Mouse (Mus musculus) limb, embryonic 15.5 days (tissue): ENCODE measurements around the gene Cdk10. TPM values are rescaled to one million over a fixed set of nuclear protein-coding genes. Genes with fewer than 3 reads are reported as not detected.
A peak's percentile ranks its signal among the peaks of the same experiment; 100 is the strongest.
"Not testable (repeated sequence)": the region's sequence is repeated elsewhere in the genome, so short reads cannot be mapped to it uniquely, and the experiment has no call there.

Source experiments
- ATAC-seq: fragments of 200-750 bp; cut with Nextera tagmentation; 2 replicates; pipeline ENCODE4 v1.8.0; 2017; ENCODE audit warnings: low read depth, moderate TSS enrichment; ENCODE audit not compliant: insufficient number of reproducible peaks, low FRiP score, low TSS enrichment
- H3K27ac ChIP-seq: fragments of 300-500 bp; sonication (generic); 2 replicates; pipeline ENCODE4 v1.5.1; 2015; ENCODE audit warnings: moderate library complexity, mild to moderate bottlenecking, inconsistent platforms
- H3K27me3 ChIP-seq: fragments of 300-500 bp; sonication (generic); 2 replicates; pipeline ENCODE4 v1.6.1; 2015; ENCODE audit warnings: inconsistent platforms
- H3K36me3 ChIP-seq: fragments of 300-500 bp; sonication (generic); 2 replicates; pipeline ENCODE4 v1.6.1; 2015; ENCODE audit warnings: inconsistent platforms
- H3K4me1 ChIP-seq: fragments of 300-500 bp; sonication (generic); 2 replicates; pipeline ENCODE4 v1.6.1; 2015; ENCODE audit warnings: inconsistent platforms
- H3K4me2 ChIP-seq: fragments of 300-500 bp; sonication (generic); 2 replicates; pipeline ENCODE4 v1.6.1; 2015; ENCODE audit warnings: mild to moderate bottlenecking, inconsistent platforms
- H3K4me3 ChIP-seq: fragments of 300-500 bp; sonication (generic); 2 replicates; pipeline ENCODE4 v1.5.1; 2015; ENCODE audit warnings: mild to moderate bottlenecking, inconsistent platforms
- H3K9ac ChIP-seq: fragments of 300-500 bp; sonication (generic); 2 replicates; pipeline ENCODE4 v1.6.1; 2015; ENCODE audit warnings: inconsistent platforms
- H3K9me3 ChIP-seq: fragments of 300-500 bp; sonication (generic); 2 replicates; pipeline ENCODE4 v1.6.1; 2016; ENCODE audit warnings: inconsistent platforms
- WGBS: fragments of 180-500 bp; shearing (Covaris S2); methylation state at CpG from one replicate; pipeline ENCODE4 v1.1.7; 2015; 5-methylcytosine and 5-hydroxymethylcytosine counted together
- polyA plus RNA-seq: library from polyadenylated mRNA; unstranded; fragments of >200 nt; fragmentation: Nextera tagmentation; extraction: Ambion mirVana; gene quantifications from 2 replicates; pipeline ENCODE4 v1.2.1, GENCODE M21; 2015

Cdk10 gene
- polyA plus RNA-seq, 1 experiment from 2014 or later, result 30.0 TPM

- no peaks in the 10 kb centered on the region for H3K27me3 ChIP-seq
- ATAC-seq, result no peak
- H3K9me3 ChIP-seq, result no peaks in the 10 kb centered on the region
- peak overlapping the region; percentile 97 for H3K9ac ChIP-seq
- peak overlapping the region; percentile 98 for H3K4me3 ChIP-seq
- peak overlapping the region; percentile 86 for H3K4me2 ChIP-seq
- peaks cover 37% of the 10 kb centered on the region for H3K36me3 ChIP-seq
- H3K4me1 ChIP-seq, result peaks cover 24% of the 10 kb centered on the region
- 0 out of 2 replicates have a peak overlapping the region, but pooled peaks have one; percentile 51 for H3K27ac ChIP-seq
- 39% methylated on average over 10 of the region's 10 CpGs for WGBS
Measured at GRCm38 (mm10) chr8:123211876-123212275, 12.8 kb upstream of the Cdk10 start.

GRCm38 (mm10) chr8:123212321-123213117 lies 12.1 kb upstream of the Cdk10 start, which contains the start of the genes Chmp1a and Spata33:
Chmp1a (minus strand) TSS chr8:123212763.
Spata33 (plus strand) TSS chr8:123212832.
- peak; percentile 89 for ATAC-seq
- 2% methylated on average over 63 of the region's 76 CpGs for WGBS
- Histone ChIP-seq H3K4me2 (peak within 1 kb of the TSS; percentile 86), H3K27ac (peak within 1 kb of the TSS; percentile 51), H3K4me1 (peaks cover 24% of the 10 kb centered on the region), H3K4me3 (peak within 1 kb of the TSS; percentile 98), H3K9me3 (no peaks in the 10 kb centered on the region), H3K36me3 (peaks cover 31% of the 10 kb centered on the region), H3K9ac (peak within 1 kb of the TSS; percentile 97), H3K27me3 (no peaks in the 10 kb centered on the region)

- H3K4me2 ChIP-seq, result peak overlapping the region; percentile 86
- WGBS, result 13% methylated on average over 22 of the region's 22 CpGs
- peaks cover 24% of the 10 kb centered on the region for H3K4me1 ChIP-seq
- H3K36me3 ChIP-seq, result peaks cover 23% of the 10 kb centered on the region
- no peaks in the 10 kb centered on the region for H3K9me3 ChIP-seq
- H3K27me3 ChIP-seq, result no peaks in the 10 kb centered on the region
- ATAC-seq, result no peak
- H3K27ac ChIP-seq, result peak overlapping the region; percentile 43; the same call in 1 of the 2 replicates
- peak overlapping the region; percentile 98 for H3K4me3 ChIP-seq
- H3K9ac ChIP-seq, result peak overlapping the region; percentile 97
Measured at GRCm38 (mm10) chr8:123213118-123213772, 11.4 kb upstream of the Cdk10 start.

- H3K9ac ChIP-seq, result no peak overlapping the region
- peaks cover 24% of the 10 kb centered on the region for H3K4me1 ChIP-seq
- H3K9me3 ChIP-seq, result no peaks in the 10 kb centered on the region
- H3K27ac ChIP-seq, result no peak overlapping the region
- 80% methylated on average over 3 of the region's 3 CpGs for WGBS
- H3K4me3 ChIP-seq, result no peak overlapping the region
- H3K4me2 ChIP-seq, result no peak overlapping the region
- ATAC-seq, result no peak
- 0 out of 2 replicates have a peak, but pooled peaks cover 1% of the 10 kb centered on the region for H3K36me3 ChIP-seq
- no peaks in the 10 kb centered on the region for H3K27me3 ChIP-seq
Measured at GRCm38 (mm10) chr8:123215430-123215829, 9.2 kb upstream of the Cdk10 start.

- Histone ChIP-seq H3K9ac (no peak overlapping the region), H3K4me1 (peaks cover 14% of the 10 kb centered on the region), H3K27ac (no peak overlapping the region), H3K36me3 (no peaks in the 10 kb centered on the region), H3K9me3 (no peaks in the 10 kb centered on the region), H3K4me3 (no peak overlapping the region), H3K4me2 (no peak overlapping the region), H3K27me3 (no peaks in the 10 kb centered on the region)
- no peak for ATAC-seq
- WGBS, result 39% methylated on average over 1 of the region's 1 CpGs
Measured at GRCm38 (mm10) chr8:123220917-123221316, 3.7 kb upstream of the Cdk10 start.

- H3K27me3 ChIP-seq, result peaks cover 11% of the 10 kb centered on the region
- 92% methylated on average over 1 of the region's 1 CpGs for WGBS
Measured at GRCm38 (mm10) chr8:123228416-123228815, 3.8 kb downstream of the Cdk10 start.

GRCm38 (mm10) chr8:123230326-123230725 lies 5.7 kb downstream of the Cdk10 start:
- Histone ChIP-seq H3K4me1 (peaks cover 25% of the 10 kb centered on the region), H3K27me3 (peaks cover 28% of the 10 kb centered on the region), H3K36me3 (peaks cover 34% of the 10 kb centered on the region)
- not testable (repeated sequence) for H3K4me3 ChIP-seq, H3K4me2 ChIP-seq, ATAC-seq, H3K27ac ChIP-seq, H3K9me3 ChIP-seq, H3K9ac ChIP-seq
- 80% methylated on average over 11 of the region's 11 CpGs for WGBS

More at GRCm38 (mm10) chr8:123228416-123228815, 3.8 kb downstream of the Cdk10 start:
- no peak for ATAC-seq
- Histone ChIP-seq H3K9ac (no peak overlapping the region), H3K27ac (no peak overlapping the region), H3K4me2 (no peak overlapping the region), H3K4me3 (no peak overlapping the region), H3K4me1 (peaks cover 22% of the 10 kb centered on the region), H3K36me3 (peaks cover 34% of the 10 kb centered on the region), H3K9me3 (no peaks in the 10 kb centered on the region)

- WGBS, result 61% methylated on average over 5 of the region's 5 CpGs
- no peaks in the 10 kb centered on the region for H3K9me3 ChIP-seq
- H3K27me3 ChIP-seq, result peaks cover 32% of the 10 kb centered on the region
- peaks cover 34% of the 10 kb centered on the region for H3K36me3 ChIP-seq
- no peak overlapping the region for H3K9ac ChIP-seq
- no peak overlapping the region for H3K27ac ChIP-seq
- H3K4me1 ChIP-seq, result peaks cover 29% of the 10 kb centered on the region
- H3K4me3 ChIP-seq, result no peak overlapping the region
- no peak overlapping the region for H3K4me2 ChIP-seq
- ATAC-seq, result no peak
Measured at GRCm38 (mm10) chr8:123231742-123232141, 7.1 kb downstream of the Cdk10 start.

- peaks cover 29% of the 10 kb centered on the region for H3K4me1 ChIP-seq
- no peaks in the 10 kb centered on the region for H3K9me3 ChIP-seq
- no peak overlapping the region for H3K4me2 ChIP-seq
- peaks cover 32% of the 10 kb centered on the region for H3K27me3 ChIP-seq
- 28% methylated on average over 7 of the region's 7 CpGs for WGBS
- no peak overlapping the region for H3K27ac ChIP-seq
- H3K9ac ChIP-seq, result no peak overlapping the region
- ATAC-seq, result no peak
- peaks cover 26% of the 10 kb centered on the region for H3K36me3 ChIP-seq
- H3K4me3 ChIP-seq, result no peak overlapping the region
Measured at GRCm38 (mm10) chr8:123232553-123232952, 7.9 kb downstream of the Cdk10 start.

GRCm38 (mm10) chr8:123233300-123233699 lies 8.7 kb downstream of the Cdk10 start:
- peaks cover 20% of the 10 kb centered on the region for H3K36me3 ChIP-seq
- no peak overlapping the region for H3K4me3 ChIP-seq
- H3K9me3 ChIP-seq, result no peaks in the 10 kb centered on the region
- no peak for ATAC-seq
- H3K9ac ChIP-seq, result no peak overlapping the region
- no peak overlapping the region for H3K4me2 ChIP-seq
- WGBS, result 56% methylated on average over 13 of the region's 13 CpGs
- no peak overlapping the region for H3K27ac ChIP-seq
- peaks cover 32% of the 10 kb centered on the region for H3K27me3 ChIP-seq
- peaks cover 29% of the 10 kb centered on the region for H3K4me1 ChIP-seq

GRCm38 (mm10) chr8:123233760-123234159 lies 9.1 kb downstream of the Cdk10 start:
- Histone ChIP-seq H3K27me3 (peaks cover 32% of the 10 kb centered on the region), H3K4me3 (no peak overlapping the region), H3K9ac (no peak overlapping the region), H3K27ac (no peak overlapping the region), H3K36me3 (peaks cover 15% of the 10 kb centered on the region; the same call in 1 of the 2 replicates), H3K4me1 (peaks cover 29% of the 10 kb centered on the region), H3K9me3 (no peaks in the 10 kb centered on the region), H3K4me2 (no peak overlapping the region)
- WGBS, result 67% methylated on average over 11 of the region's 11 CpGs
- no peak for ATAC-seq
